Mouse (Mus musculus) lung, adult 2 months (tissue): ENCODE measurements around the gene Hist1h1t.

ENCODE experiments used
- CTCF ChIP-seq: fragments of 200-500 bp; IDR thresholded peaks from 2 replicates; pipeline ENCODE4 v1.5.1; 2011; ENCODE audit warnings: mild to moderate bottlenecking, low read length, control low read depth; ENCODE audit not compliant: insufficient read depth
- POLR2A ChIP-seq: fragments of 200-500 bp; IDR thresholded peaks from 2 replicates; pipeline ENCODE4 v1.6.1; 2011; ENCODE audit warnings: low read depth, mild to moderate bottlenecking, control low read depth, low read length, borderline replicate concordance; ENCODE audit errors: extremely low read depth

GRCm38 (mm10) chr13:23708654-23709053 lies 13.0 kb downstream of the Hist1h1t start:
- TF ChIP-seq CTCF (no peak), POLR2A (no peak)
